Mouse (Mus musculus) midbrain, postnatal 0 days (tissue): Measurements from ENCODE around the gene Ghitm. TPM values are rescaled to one million over a fixed set of nuclear protein-coding genes. Genes with fewer than 3 reads are reported as not detected.

Experiments used
- ATAC-seq: fragments of 200-750 bp; cut with Nextera tagmentation; 2 replicates; pipeline ENCODE4 v1.8.0; 2017; ENCODE audit warnings: moderate number of reproducible peaks, mild to moderate bottlenecking, moderate TSS enrichment, moderate library complexity; ENCODE audit not compliant: low FRiP score
- DNase-seq: peaks from one replicate; pipeline ENCODE4 v3.0.0-alpha.2; 2015; ENCODE audit warnings: low spot score
- H3K27ac ChIP-seq: fragments of 300-500 bp; sonication (generic); 2 replicates; pipeline ENCODE4 v1.5.1; 2014; ENCODE audit warnings: low read depth, mild to moderate bottlenecking, low read length, mixed read lengths
- H3K27me3 ChIP-seq: fragments of 300-500 bp; sonication (generic); 2 replicates; pipeline ENCODE4 v1.6.1; 2014; ENCODE audit warnings: low read length, control low read depth, mixed read lengths; ENCODE audit not compliant: insufficient read depth
- H3K36me3 ChIP-seq: fragments of 300-500 bp; sonication (generic); 2 replicates; pipeline ENCODE4 v1.6.1; 2014; ENCODE audit warnings: low read length, control low read depth, mixed read lengths; ENCODE audit not compliant: insufficient read depth
- H3K4me1 ChIP-seq: fragments of 300-500 bp; sonication (generic); 2 replicates; pipeline ENCODE4 v1.6.1; 2014; ENCODE audit warnings: mild to moderate bottlenecking, control low read depth, antibody characterized with exemption, low read length, mixed read lengths; ENCODE audit not compliant: insufficient read depth
- H3K4me2 ChIP-seq: fragments of 300-500 bp; sonication (generic); 2 replicates; pipeline ENCODE4 v1.6.1; 2014; ENCODE audit warnings: low read depth, mild to moderate bottlenecking, low read length, mixed read lengths; ENCODE audit not compliant: poor library complexity, severe bottlenecking
- H3K4me3 ChIP-seq: fragments of 300-500 bp; sonication (generic); 2 replicates; pipeline ENCODE4 v1.5.1; 2014; ENCODE audit warnings: low read depth, mild to moderate bottlenecking, low read length, moderate library complexity
- H3K9ac ChIP-seq: fragments of 300-500 bp; sonication (generic); replicated peaks from 2 replicates; pipeline ENCODE4 v1.6.1; 2014; ENCODE audit warnings: mild to moderate bottlenecking, low read length, moderate library complexity, mixed read lengths; ENCODE audit not compliant: poor library complexity, severe bottlenecking
- H3K9me3 ChIP-seq: fragments of 300-500 bp; sonication (generic); 2 replicates; pipeline ENCODE4 v1.6.1; 2016; ENCODE audit warnings: low read length, control low read depth
- CTCF ChIP-seq: IDR thresholded peaks from 2 replicates; pipeline ENCODE4 v1.5.1; 2016; ENCODE audit warnings: antibody characterized with exemption, mild to moderate bottlenecking
- WGBS: fragments of 180-500 bp; shearing (Covaris S2); extraction: QIAGEN DNeasy Blood & Tissue Kit; methylation state at CpG from one replicate; pipeline ENCODE4 v1.1.7; 2014; 5-methylcytosine and 5-hydroxymethylcytosine counted together
- polyA plus RNA-seq: library from polyadenylated mRNA; unstranded; fragments of >200 nt; fragmentation: Nextera tagmentation; extraction: Ambion mirVana; gene quantifications from 2 replicates; pipeline ENCODE4 v1.2.1, GENCODE M21; 2015
- total RNA-seq: library from RNA; depleted of rRNA; stranded (reverse); fragments of >200 nt; gene quantifications from 2 replicates; pipeline ENCODE4 v1.2.3, GENCODE M21; 2014; rRNA removed

The Ghitm gene
- total and polyA plus RNA-seq, 2 experiments from 2014 or later, result 93.9 to 201 TPM

DNA sequence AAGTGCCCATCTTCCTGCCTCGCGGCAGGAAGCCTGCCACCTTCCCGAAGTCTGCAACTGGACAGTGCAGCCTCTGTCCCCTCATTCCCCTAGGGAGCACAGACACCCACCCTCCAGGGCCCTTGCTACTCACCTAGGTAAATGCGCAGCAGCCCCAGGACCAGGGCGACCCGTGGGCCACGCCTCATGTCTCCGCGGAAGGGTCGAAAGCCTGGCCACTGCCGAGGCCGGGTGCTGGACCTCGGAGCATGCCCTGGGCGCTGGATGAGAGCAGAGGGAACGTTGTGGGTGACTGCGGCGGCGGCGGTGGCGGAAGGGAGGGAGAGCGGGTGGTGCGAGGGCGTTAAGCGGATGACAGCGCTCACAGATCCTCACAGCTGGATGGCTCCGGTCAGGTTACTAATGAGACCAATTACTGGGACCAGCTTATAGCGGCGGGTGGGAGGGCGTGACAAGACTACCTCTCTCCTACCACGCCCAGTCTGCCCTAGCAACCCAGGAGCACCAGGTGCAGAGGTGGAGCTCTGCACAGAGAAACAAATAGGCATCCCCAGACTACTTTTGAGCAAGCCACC lies 37.0 kb downstream of the Ghitm start, which contains the start of gene Cdhr1:
Gene Cdhr1, minus strand, starts transcription at position 392 of the 575 bp plus-strand sequence.
- H3K27me3 ChIP-seq, result peaks cover 5% of the 10 kb centered on the region; the same call in 1 of the 2 replicates
- no peaks in the 10 kb centered on the region for H3K36me3 ChIP-seq
- ATAC-seq (peak; percentile 59), DNase-seq (peak; percentile 50)
- peak within 1 kb of the TSS; percentile 73 for H3K9ac ChIP-seq
- no peaks in the 10 kb centered on the region for H3K9me3 ChIP-seq
- H3K27ac ChIP-seq, result no peak within 1 kb of the TSS
- TF ChIP-seq CTCF, result no peak
- peak within 1 kb of the TSS; percentile 52 for H3K4me3 ChIP-seq
- H3K4me1 ChIP-seq, result no peaks in the 10 kb centered on the region; the same call in 1 of the 2 replicates
- 2% methylated on average over 30 of the region's 30 CpGs for whole genome bisulfite sequencing
- peak within 1 kb of the TSS; percentile 92 for H3K4me2 ChIP-seq

- H3K4me2 ChIP-seq, result no peak overlapping the region
- no peaks in the 10 kb centered on the region for H3K9me3 ChIP-seq
- WGBS, result 88% methylated on average over 4 of the region's 4 CpGs
Measured at GRCm38 (mm10) chr14:37095556-37095955, 39.5 kb downstream of the Ghitm start.

DNA sequence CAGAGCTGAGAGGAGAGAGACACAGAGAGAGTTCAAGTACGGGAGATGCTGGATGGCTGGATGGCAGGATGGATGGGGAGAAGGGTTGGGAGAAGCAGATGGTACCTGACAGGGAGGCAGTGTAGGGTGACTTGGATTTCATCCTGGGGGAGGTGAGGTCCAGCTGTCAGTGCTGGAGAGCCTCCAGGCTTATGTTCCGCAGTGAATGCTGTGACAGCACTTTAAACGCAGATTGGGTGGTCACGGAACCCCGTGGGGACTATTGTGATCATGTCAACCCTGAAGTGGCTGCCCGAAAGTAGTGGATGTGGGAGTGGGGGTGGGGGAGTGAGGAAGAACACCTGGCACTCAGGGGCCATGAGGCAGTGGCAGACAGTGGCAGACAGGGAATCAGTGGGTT lies 40.6 kb downstream of the Ghitm start:
- H3K36me3 ChIP-seq, result no peaks in the 10 kb centered on the region
- no peaks in the 10 kb centered on the region; the same call in 1 of the 2 replicates for H3K4me1 ChIP-seq
- no peak overlapping the region for H3K27ac ChIP-seq
- no peaks in the 10 kb centered on the region for H3K9me3 ChIP-seq
- 64% methylated on average over 6 of the region's 6 CpGs for WGBS
- peaks cover 5% of the 10 kb centered on the region; the same call in 1 of the 2 replicates for H3K27me3 ChIP-seq
- no peak for TF ChIP-seq CTCF
- H3K4me3 ChIP-seq, result no peak overlapping the region
- DNase-seq, result peak; percentile 40
- ATAC-seq, result no peak
- H3K9ac ChIP-seq, result no peak overlapping the region
- no peak overlapping the region for H3K4me2 ChIP-seq

More at GRCm38 (mm10) chr14:37095556-37095955, 39.5 kb downstream of the Ghitm start:
- no peak for ATAC-seq
- Histone ChIP-seq H3K36me3 (no peaks in the 10 kb centered on the region), H3K27ac (no peak overlapping the region), H3K27me3 (peaks cover 5% of the 10 kb centered on the region; the same call in 1 of the 2 replicates), H3K4me1 (no peaks in the 10 kb centered on the region; the same call in 1 of the 2 replicates), H3K9ac (no peak overlapping the region), H3K4me3 (no peak overlapping the region)
- DNase-seq, result no peak
- TF ChIP-seq CTCF, result no peak

DNA sequence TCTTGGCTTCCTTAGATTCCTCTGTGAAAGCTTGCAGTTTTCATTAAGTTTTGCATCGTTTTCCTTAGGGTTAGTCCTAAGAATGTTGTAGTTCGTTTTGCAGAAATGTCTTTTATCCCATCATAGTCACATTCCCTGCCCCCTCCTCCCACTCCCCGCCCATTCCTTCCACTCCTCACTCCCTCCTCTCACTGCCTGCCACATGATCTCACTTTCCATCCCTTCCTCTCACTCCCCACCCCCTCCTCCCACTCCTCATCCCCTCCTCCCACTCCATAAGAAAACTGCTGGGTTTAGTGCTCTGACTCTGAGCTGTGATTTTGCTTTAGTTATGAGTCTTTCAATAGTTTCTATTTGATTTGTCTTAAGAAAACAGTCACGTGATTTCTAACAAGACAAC lies 51.3 kb downstream of the Ghitm start:
- Histone ChIP-seq H3K9ac (no peak overlapping the region), H3K36me3 (no peaks in the 10 kb centered on the region), H3K4me1 (no peaks in the 10 kb centered on the region), H3K9me3 (no peaks in the 10 kb centered on the region), H3K27ac (no peak overlapping the region), H3K27me3 (no peaks in the 10 kb centered on the region), H3K4me3 (no peak overlapping the region), H3K4me2 (no peak overlapping the region)
- DNase-seq (no peak), ATAC-seq (no peak)
- 39% methylated on average over 4 of the region's 4 CpGs for WGBS
- TF ChIP-seq CTCF, result no peak

GRCm38 (mm10) chr14:37080724-37081123 lies 54.3 kb downstream of the Ghitm start:
- Histone ChIP-seq H3K9me3 (no peaks in the 10 kb centered on the region), H3K9ac (no peak overlapping the region), H3K4me2 (no peak overlapping the region), H3K36me3 (no peaks in the 10 kb centered on the region), H3K27ac (no peak overlapping the region), H3K4me3 (no peak overlapping the region), H3K4me1 (no peaks in the 10 kb centered on the region), H3K27me3 (no peaks in the 10 kb centered on the region)
- no peak for DNase-seq
- 85% methylated on average over 1 of the region's 1 CpGs for WGBS
- no peak for TF ChIP-seq CTCF
- no peak for ATAC-seq

Other genes starting within 250 kb of the Ghitm start
- gene Ccser2, start 166.5 kb downstream of the Ghitm start, total RNA-seq, result 81.0 and 85.5 TPM in 2 replicates
- gene Ccser2, start 166.5 kb downstream of the Ghitm start, polyA plus RNA-seq, result 96.3 and 99.1 TPM in 2 replicates
- gene Rgr, start 86.3 kb downstream of the Ghitm start, total RNA-seq, result not detected in 2 replicates
- gene Rgr, start 86.3 kb downstream of the Ghitm start, polyA plus RNA-seq, result not detected in 2 replicates
- not detected in 2 replicates for gene Lrit1, start 80.4 kb downstream of the Ghitm start, total RNA-seq
- not detected in 2 replicates for gene Lrit1, start 80.4 kb downstream of the Ghitm start, polyA plus RNA-seq
- gene Lrit2, start 67.3 kb downstream of the Ghitm start, total RNA-seq, result 0.16 TPM in 1 of 2 replicates, not detected in the other
- gene Lrit2, start 67.3 kb downstream of the Ghitm start, polyA plus RNA-seq, result 0.06 and 0.07 TPM in 2 replicates
- 7.4 and 8.0 TPM in 2 replicates for gene Cdhr1, start 36.9 kb downstream of the Ghitm start, total RNA-seq
- 6.7 and 7.5 TPM in 2 replicates for gene Cdhr1, start 36.9 kb downstream of the Ghitm start, polyA plus RNA-seq
- gene 2610528A11Rik, start 21.2 kb downstream of the Ghitm start, total RNA-seq, result not detected in 2 replicates
- 0.33 and 0.43 TPM in 2 replicates for gene 2610528A11Rik, start 21.2 kb downstream of the Ghitm start, polyA plus RNA-seq